Mouse (Mus musculus) limb, embryonic 14.5 days (tissue): ENCODE data around the gene Akap12. TPM values are rescaled to one million over a fixed set of nuclear protein-coding genes. Genes with fewer than 3 reads are reported as not detected.

Source experiments
- ATAC-seq: fragments of 200-750 bp; cut with Nextera tagmentation; 2 replicates; pipeline ENCODE4 v1.8.0; 2017; ENCODE audit warnings: low read depth, moderate number of reproducible peaks, moderate TSS enrichment; ENCODE audit not compliant: low FRiP score
- DNase-seq: peaks from one replicate; pipeline ENCODE4 v3.0.0-alpha.2; 2015; ENCODE audit warnings: low spot score
- H3K27ac ChIP-seq: fragments of 300-500 bp; sonication (generic); replicated peaks from 2 replicates; pipeline ENCODE4 v1.5.1; 2014; ENCODE audit warnings: low read depth, mild to moderate bottlenecking, low read length, moderate library complexity, mixed read lengths
- H3K27me3 ChIP-seq: fragments of 300-500 bp; sonication (generic); 2 replicates; pipeline ENCODE4 v1.6.1; 2014; ENCODE audit warnings: low read length, mixed read lengths; ENCODE audit not compliant: control insufficient read depth, insufficient read depth
- H3K36me3 ChIP-seq: fragments of 300-500 bp; sonication (generic); 2 replicates; pipeline ENCODE4 v1.6.1; 2014; ENCODE audit warnings: mild to moderate bottlenecking, low read length, moderate library complexity, mixed read lengths; ENCODE audit not compliant: control insufficient read depth, insufficient read depth
- H3K4me1 ChIP-seq: fragments of 300-500 bp; sonication (generic); 2 replicates; pipeline ENCODE4 v1.6.1; 2014; ENCODE audit warnings: antibody characterized with exemption, low read length, mixed read lengths; ENCODE audit not compliant: control insufficient read depth, insufficient read depth
- H3K4me2 ChIP-seq: fragments of 300-500 bp; sonication (generic); replicated peaks from 2 replicates; pipeline ENCODE4 v1.6.1; 2014; ENCODE audit warnings: low read depth, mild to moderate bottlenecking, low read length, moderate library complexity; ENCODE audit not compliant: severe bottlenecking
- H3K4me3 ChIP-seq: fragments of 300-500 bp; sonication (generic); replicated peaks from 2 replicates; pipeline ENCODE4 v1.5.1; 2014; ENCODE audit warnings: low read length
- H3K9ac ChIP-seq: fragments of 300-500 bp; sonication (generic); 2 replicates; pipeline ENCODE4 v1.6.1; 2014; ENCODE audit warnings: mild to moderate bottlenecking, low read depth, low read length, moderate library complexity; ENCODE audit not compliant: severe bottlenecking
- H3K9me3 ChIP-seq: fragments of 300-500 bp; sonication (generic); 2 replicates; pipeline ENCODE4 v1.6.1; 2016; ENCODE audit warnings: low read length; ENCODE audit not compliant: control insufficient read depth
- POLR2A ChIP-seq: fragments of 200-500 bp; IDR thresholded peaks from 2 replicates; pipeline ENCODE4 v1.8.0; 2012; ENCODE audit warnings: inconsistent platforms, mild to moderate bottlenecking, moderate library complexity, borderline replicate concordance; ENCODE audit not compliant: insufficient read depth, insufficient read length; ENCODE audit errors: extremely low read depth
- WGBS: fragments of 180-500 bp; shearing (Covaris S2); extraction: QIAGEN DNeasy Blood & Tissue Kit; methylation state at CpG from one replicate; pipeline ENCODE4 v1.1.7; 2014; 5-methylcytosine and 5-hydroxymethylcytosine counted together
- polyA plus RNA-seq, 2 experiments: library from polyadenylated mRNA; depleted of rRNA in 1 of 2; stranded (reverse) in 1 of 2; unstranded in 1 of 2; fragments of >200 nt; fragmentation: Nextera tagmentation in 1 of 2; extraction: Ambion mirVana in 1 of 2; gene quantifications; 2 replicates each; pipeline versions ENCODE4 v1.2.1 to v1.2.3; 2012 to 2014

Gene Akap12
- polyA plus RNA-seq, 2 experiments: 41.0 to 42.2 TPM

DNA sequence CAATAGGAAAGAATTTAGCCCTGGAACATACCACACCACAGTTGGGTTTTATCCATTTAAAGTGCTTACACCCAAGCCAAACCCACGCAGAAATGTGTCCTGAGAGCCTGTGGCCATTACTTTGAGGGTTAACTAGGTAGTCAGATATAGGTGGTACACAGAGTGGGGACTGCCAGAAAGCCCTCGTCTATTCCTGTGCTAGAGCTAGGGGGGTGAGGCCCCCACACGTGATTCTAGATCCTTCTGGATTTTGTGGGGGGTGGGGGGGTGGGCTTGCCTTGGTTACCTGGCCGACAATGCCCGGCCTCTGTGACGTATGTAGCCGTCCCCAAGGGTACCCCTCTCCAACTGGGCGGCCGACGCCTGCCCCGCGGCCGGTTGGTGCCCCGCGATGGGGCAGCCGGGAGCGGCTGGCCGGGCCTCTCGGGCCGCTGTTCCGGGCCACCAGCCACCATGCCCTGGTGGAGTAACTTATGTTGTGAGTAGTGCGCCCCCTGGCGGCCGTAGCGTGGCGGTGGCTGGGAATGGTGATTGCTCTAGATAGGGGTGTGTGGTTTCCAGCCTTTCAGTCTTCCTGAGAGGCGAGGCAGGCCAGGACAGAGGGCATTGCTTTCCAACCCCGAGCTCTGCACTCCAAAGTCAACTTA is 80.4 kb downstream of the Akap12 start:
- H3K27ac ChIP-seq: no peak overlapping the region
- 0 out of 2 replicates have a peak, but pooled peaks have one; percentile 14 for TF ChIP-seq POLR2A
- peak overlapping the region; percentile 56 for H3K4me2 ChIP-seq
- ATAC-seq (peak; percentile 88), DNase-seq (peak; percentile 85)
- H3K36me3 ChIP-seq: no peaks in the 10 kb centered on the region
- peaks cover 7% of the 10 kb centered on the region for H3K4me1 ChIP-seq
- no peaks in the 10 kb centered on the region for H3K9me3 ChIP-seq
- H3K27me3 ChIP-seq: no peaks in the 10 kb centered on the region
- WGBS: 7% methylated on average over 28 of the region's 28 CpGs
- peak overlapping the region; percentile 36 for H3K4me3 ChIP-seq
- H3K9ac ChIP-seq: peak overlapping the region; percentile 48; the same call in 1 of the 2 replicates

DNA sequence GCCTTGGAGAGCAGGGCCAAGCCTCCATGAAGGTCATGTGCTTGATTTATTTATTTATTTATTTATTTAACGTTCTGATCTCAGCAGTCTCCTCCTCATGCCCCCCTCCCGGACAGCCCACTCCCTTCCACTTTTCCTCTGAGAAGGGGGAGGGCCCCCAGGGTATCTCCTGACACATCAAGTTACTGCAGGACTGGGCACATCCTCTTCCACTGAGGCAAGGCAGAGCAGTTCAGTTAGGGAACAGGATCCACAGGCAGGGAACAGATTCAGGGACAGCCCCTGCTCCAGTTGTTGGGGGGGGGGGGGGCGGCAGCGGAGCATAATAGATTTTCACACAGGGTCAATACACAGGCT is 80.9 kb downstream of the Akap12 start:
- Histone ChIP-seq H3K9ac (peak overlapping the region; percentile 48; the same call in 1 of the 2 replicates), H3K4me2 (peak overlapping the region; percentile 56), H3K4me1 (peaks cover 7% of the 10 kb centered on the region), H3K9me3 (no peaks in the 10 kb centered on the region), H3K4me3 (peak overlapping the region; percentile 36; the same call in 1 of the 2 replicates), H3K27ac (no peak overlapping the region), H3K36me3 (no peaks in the 10 kb centered on the region), H3K27me3 (no peaks in the 10 kb centered on the region)
- WGBS: 60% methylated on average over 4 of the region's 4 CpGs
- peak; percentile 36; the same call in 1 of the 2 replicates for ATAC-seq
- TF ChIP-seq POLR2A: no peak
- DNase-seq: no peak

DNA sequence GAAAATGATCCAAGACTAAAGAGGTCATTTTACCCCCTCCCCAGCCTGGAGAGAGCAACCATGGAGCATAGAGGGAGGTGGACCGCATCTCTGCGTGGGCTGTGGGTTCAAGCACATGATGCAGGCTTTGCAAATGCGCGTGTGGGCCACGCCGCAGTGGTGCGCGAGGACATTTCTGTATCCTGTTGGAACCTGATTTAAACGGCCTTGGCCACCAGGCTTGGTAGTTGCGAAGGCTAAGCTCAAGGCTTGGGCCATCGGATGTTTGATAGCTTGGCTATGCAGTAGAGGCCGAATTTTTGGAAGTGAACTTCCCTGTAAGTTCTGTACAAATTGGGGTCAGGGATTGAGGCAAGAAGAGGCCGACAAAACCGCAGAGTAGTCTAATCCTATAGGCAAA is 81.4 kb downstream of the Akap12 start:
- Histone ChIP-seq H3K4me1 (peaks cover 7% of the 10 kb centered on the region), H3K27me3 (no peaks in the 10 kb centered on the region), H3K9ac (no peak overlapping the region), H3K27ac (no peak overlapping the region), H3K36me3 (no peaks in the 10 kb centered on the region), H3K4me3 (no peak overlapping the region), H3K4me2 (no peak overlapping the region), H3K9me3 (no peaks in the 10 kb centered on the region)
- 97% methylated on average over 14 of the region's 14 CpGs for WGBS
- no peak for DNase-seq
- no peak for ATAC-seq
- TF ChIP-seq POLR2A: no peak

DNA sequence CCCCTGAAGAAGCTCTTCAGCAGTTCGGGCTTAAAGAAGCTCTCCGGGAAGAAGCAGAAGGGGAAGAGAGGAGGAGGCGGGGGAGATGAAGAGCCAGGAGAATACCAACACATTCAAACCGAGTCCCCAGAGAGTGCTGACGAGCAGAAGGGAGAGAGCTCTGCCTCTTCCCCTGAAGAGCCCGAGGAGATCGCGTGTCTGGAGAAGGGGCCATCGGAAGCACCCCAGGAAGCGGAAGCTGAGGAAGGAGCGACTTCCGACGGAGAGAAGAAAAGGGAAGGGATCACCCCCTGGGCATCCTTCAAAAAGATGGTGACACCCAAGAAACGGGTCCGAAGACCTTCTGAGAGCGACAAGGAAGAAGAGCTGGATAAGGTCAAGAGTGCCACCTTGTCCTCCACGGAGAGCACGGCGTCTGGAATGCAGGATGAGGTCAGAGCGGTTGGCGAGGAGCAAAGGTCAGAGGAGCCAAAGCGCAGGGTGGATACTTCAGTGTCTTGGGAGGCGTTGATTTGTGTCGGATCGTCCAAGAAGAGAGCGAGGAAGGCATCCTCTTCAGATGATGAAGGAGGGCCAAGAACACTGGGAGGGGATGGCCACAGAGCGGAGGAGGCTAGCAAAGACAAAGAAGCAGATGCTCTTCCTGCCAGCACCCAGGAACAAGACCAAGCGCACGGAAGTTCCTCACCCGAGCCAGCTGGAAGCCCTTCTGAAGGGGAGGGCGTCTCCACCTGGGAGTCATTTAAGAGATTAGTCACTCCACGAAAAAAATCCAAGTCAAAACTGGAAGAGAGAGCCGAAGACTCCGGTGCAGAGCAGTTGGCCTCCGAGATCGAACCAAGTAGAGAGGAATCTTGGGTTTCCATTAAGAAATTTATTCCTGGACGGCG is 88.4 kb downstream of the Akap12 start:
- H3K4me1 ChIP-seq: no peaks in the 10 kb centered on the region
- 89% methylated on average over 38 of the region's 38 CpGs for WGBS
- peaks cover 12% of the 10 kb centered on the region for H3K36me3 ChIP-seq
- no peak overlapping the region for H3K4me3 ChIP-seq
- no peaks in the 10 kb centered on the region for H3K9me3 ChIP-seq
- H3K27me3 ChIP-seq: no peaks in the 10 kb centered on the region
- no peak overlapping the region for H3K4me2 ChIP-seq
- ATAC-seq: no peak
- no peak overlapping the region for H3K27ac ChIP-seq
- DNase-seq: no peak
- H3K9ac ChIP-seq: no peak overlapping the region
- no peak for TF ChIP-seq POLR2A

DNA sequence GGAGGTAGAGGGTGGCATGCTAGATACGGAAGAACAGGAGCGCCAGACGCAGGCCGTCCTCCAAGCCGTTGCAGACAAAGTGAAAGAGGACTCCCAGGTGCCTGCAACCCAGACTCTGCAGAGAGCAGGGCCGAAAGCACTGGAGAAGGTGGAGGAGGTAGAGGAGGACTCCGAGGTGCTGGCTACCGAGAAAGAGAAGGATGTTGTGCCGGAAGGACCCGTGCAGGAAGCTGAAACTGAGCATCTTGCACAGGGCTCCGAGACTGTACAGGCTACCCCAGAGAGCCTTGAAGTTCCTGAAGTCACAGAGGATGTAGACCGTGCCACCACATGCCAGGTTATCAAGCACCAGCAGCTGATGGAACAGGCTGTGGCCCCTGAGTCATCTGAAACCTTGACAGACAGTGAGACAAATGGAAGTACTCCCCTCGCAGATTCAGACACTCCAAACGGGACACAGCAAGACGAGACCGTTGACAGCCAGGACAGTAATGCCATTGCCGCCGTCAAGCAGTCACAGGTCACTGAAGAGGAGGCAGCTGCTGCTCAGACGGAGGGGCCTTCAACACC is 89.8 kb downstream of the Akap12 start:
- no peak for TF ChIP-seq POLR2A
- DNase-seq (no peak), ATAC-seq (no peak)
- no peak overlapping the region for H3K27ac ChIP-seq
- H3K9me3 ChIP-seq: no peaks in the 10 kb centered on the region
- no peaks in the 10 kb centered on the region for H3K27me3 ChIP-seq
- no peak overlapping the region for H3K9ac ChIP-seq
- no peak overlapping the region for H3K4me3 ChIP-seq
- H3K4me2 ChIP-seq: no peak overlapping the region
- H3K4me1 ChIP-seq: no peaks in the 10 kb centered on the region
- peaks cover 12% of the 10 kb centered on the region for H3K36me3 ChIP-seq
- 86% methylated on average over 19 of the region's 19 CpGs for WGBS
